Mouse (Mus musculus) C2C12 (cell line): ENCODE measurements around the gene Map4k3.

Source experiments
- CEBPB ChIP-seq: IDR thresholded peaks from one replicate; pipeline ENCODE4 v1.6.1; 2011; ENCODE audit warnings: low read depth, mild to moderate bottlenecking, control low read depth, moderate library complexity
- CTCF ChIP-seq: IDR thresholded peaks from one replicate; pipeline ENCODE4 v1.5.1; 2011; ENCODE audit not compliant: control insufficient read depth, insufficient read depth, insufficient read length
- MAX ChIP-seq: IDR thresholded peaks from one replicate; pipeline ENCODE4 v1.6.1; 2011; ENCODE audit warnings: mild to moderate bottlenecking, control low read depth
- MYOD1 ChIP-seq: IDR thresholded peaks from one replicate; pipeline ENCODE4 v1.6.1; 2011; ENCODE audit warnings: low read depth; ENCODE audit not compliant: control insufficient read depth, insufficient read length
- MYOG ChIP-seq: IDR thresholded peaks from one replicate; pipeline ENCODE4 v1.6.1; 2011; ENCODE audit not compliant: control insufficient read depth, insufficient read length; ENCODE audit errors: extremely low read depth
- USF1 ChIP-seq: IDR thresholded peaks from one replicate; pipeline ENCODE4 v1.6.1; 2011; ENCODE audit warnings: low read depth, mild to moderate bottlenecking, control low read depth, moderate library complexity

GRCm38 (mm10) chr17:80706608-80707007 is 21.7 kb downstream of the Map4k3 start:
- TF ChIP-seq CTCF (no peak), MAX (no peak), MYOD1 (no peak), USF1 (no peak), CEBPB (no peak), MYOG (no peak)
